Mouse (Mus musculus) frontal cortex, postnatal 25 days (tissue): ENCODE results near the gene Smad3.

Experiments
- DNase-seq, 2 experiments: peaks; one replicate each; pipeline ENCODE4 v3.0.0; 2022; ENCODE audit warnings: low spot score in 2 of 2

Gene Smad3

DNA sequence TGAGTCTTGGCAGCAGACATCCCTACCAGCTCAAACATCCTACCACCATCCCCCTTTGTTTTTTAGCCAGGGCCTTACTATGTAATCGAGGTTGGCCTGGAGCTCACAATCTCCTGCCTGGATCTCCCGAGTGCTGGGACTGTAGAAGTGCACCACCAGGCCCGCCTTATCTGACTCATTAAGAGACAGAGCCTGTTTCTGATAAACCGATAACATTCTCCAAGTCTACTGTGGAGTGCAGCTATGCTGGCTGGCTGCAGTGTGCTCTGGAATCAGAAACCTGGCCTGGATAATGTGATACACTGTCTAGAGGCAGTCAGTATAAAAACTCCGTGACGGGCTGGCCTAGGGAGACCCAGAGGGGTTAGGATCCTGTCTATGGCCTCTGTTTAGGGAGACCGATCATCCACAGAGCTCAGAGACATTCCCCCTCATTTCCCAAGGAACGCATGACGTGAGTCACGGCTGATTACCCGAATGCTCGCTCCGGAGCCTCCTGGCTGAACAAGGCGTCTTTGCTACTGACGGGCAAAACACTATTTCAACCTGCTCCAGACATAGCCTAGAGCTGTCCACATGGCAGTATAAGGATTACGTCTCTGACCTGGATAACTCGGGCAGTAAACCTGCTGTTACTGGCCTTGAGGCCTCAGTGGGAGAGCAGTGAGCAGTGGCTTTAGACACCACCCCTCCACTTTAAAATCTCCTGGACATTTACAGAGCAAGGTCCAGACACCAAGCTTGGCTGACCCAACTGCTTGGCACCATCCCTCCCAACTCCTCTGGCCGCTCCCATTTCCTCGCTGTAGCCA, 11.8 kb downstream of the Smad3 start:
- no peak for DNase-seq

GRCm38 (mm10) chr9:63744595-63744994, 13.2 kb downstream of the Smad3 start:
- DNase-seq, result no peak

- DNase-seq, result no peak
Observed at GRCm38 (mm10) chr9:63743775-63744174, 14.0 kb downstream of the Smad3 start.

- no peak for DNase-seq
Observed at GRCm38 (mm10) chr9:63742887-63743660, 14.7 kb downstream of the Smad3 start.

- DNase-seq, result no peak
Observed at GRCm38 (mm10) chr9:63742318-63742717, 15.5 kb downstream of the Smad3 start.

GRCm38 (mm10) chr9:63741792-63742191, 16.0 kb downstream of the Smad3 start:
- no peak for DNase-seq

GRCm38 (mm10) chr9:63740320-63740841, 17.4 kb downstream of the Smad3 start:
- DNase-seq, result no peak

DNA sequence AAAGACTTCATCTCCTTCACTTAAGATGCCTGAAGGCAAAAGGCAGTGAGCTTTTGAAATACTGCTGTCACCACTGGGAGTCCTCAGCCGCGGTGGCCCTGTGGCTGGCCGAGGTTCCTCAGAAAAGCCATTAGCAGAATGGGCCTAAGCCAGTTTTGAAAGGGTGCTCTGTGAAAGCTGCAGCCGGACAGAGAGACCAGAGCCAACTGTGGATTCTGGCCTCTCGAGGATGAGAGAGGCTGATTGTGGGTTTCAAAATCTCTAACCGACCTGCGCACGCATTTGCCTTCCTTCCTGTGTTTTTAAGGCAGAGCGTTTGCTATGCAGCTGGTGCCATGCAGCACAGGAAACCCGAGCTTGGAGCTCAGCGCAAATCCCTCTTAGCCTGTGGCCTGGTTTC, 19.0 kb downstream of the Smad3 start:
- no peak for DNase-seq

- DNase-seq, result no peak
Observed at GRCm38 (mm10) chr9:63738086-63738701, 19.6 kb downstream of the Smad3 start.

GRCm38 (mm10) chr9:63737426-63737931, 20.3 kb downstream of the Smad3 start:
- DNase-seq, result no peak

- no peak for DNase-seq
Observed at GRCm38 (mm10) chr9:63734261-63734660, 23.5 kb downstream of the Smad3 start.

GRCm38 (mm10) chr9:63732700-63733099, 25.1 kb downstream of the Smad3 start:
- no peak for DNase-seq

DNA sequence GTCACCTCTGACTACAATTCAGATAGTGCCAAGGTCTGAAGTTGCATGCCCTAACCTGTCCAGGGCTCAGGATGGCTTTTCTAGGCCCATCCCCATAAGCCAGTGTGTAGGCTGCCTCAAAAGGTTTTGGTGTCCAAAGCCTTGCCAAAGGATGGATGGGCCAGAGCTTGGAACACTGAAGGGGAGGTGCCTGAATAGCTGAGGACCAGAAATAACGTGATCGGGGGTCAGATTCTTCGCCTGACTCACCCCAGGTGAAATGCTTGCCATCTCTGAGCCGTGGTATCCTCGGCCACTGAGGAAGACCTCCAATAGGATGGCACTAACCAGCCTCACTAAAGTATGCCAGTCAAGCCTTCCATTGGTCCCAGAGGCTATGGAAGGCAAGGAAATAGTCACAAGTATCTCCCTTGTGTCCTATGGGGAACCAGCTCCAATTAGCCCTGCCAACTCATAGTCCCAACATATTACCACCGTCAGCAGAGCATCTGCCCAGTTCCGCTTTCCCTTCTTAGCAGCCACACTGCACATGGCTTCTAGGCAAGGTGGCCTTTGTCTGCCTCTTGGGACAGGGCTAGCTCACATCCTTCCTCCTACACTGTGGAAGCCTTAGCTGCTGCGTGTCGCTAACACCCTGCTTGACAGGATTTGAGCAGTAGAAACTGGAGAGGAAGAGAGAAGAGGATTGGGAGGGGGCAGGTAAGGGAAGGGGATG, 26.5 kb downstream of the Smad3 start:
- no peak for DNase-seq

DNA sequence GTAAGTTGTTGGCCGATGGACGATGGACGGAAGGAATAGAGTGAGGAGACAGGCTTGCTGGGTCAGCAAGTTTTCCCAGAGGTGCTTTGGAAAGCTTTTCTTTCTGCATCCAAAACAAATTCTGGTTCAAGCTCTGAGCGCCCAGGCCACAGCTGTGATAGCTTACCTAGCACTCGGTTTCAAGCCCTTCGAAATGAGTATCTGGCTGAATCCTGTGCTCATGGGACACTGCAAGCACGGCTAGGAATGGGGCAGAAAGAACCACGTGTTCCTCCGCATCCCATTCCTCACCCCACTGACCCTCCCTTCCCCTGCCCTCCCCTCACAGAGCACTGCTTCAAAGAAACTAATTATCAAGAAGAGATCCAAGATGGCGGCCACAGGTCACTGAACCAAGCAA, 28.8 kb downstream of the Smad3 start:
- no peak for DNase-seq

- DNase-seq, result no peak
Observed at GRCm38 (mm10) chr9:63727070-63727469, 30.7 kb downstream of the Smad3 start.

GRCm38 (mm10) chr9:63726088-63727010, 31.4 kb downstream of the Smad3 start:
- DNase-seq, result no peak

GRCm38 (mm10) chr9:63724750-63725149, 33.0 kb downstream of the Smad3 start:
- no peak for DNase-seq

DNA sequence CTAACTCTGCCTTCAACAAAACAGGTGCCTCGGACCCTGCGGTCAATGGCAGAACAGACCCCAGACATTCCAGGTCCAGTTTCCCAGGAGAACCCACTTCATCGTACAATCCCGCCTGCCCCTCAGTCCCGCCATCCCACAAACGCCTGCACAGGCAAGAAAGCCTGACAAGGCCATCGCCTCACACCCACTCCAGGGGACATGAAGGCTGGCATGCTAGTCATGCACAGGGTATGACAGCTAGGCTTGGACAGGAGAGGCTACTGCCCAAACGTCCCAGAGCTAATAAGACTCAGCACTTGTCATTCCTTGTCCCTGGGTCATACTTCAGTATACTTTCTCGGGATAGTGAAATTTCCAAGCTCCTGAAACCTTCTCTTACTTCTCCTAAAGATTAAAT, 34.9 kb downstream of the Smad3 start:
- DNase-seq, result no peak

GRCm38 (mm10) chr9:63722350-63722749, 35.4 kb downstream of the Smad3 start:
- DNase-seq, result no peak

- DNase-seq, result no peak
Observed at GRCm38 (mm10) chr9:63721573-63722275, 36.1 kb downstream of the Smad3 start.
